Mouse (Mus musculus) cortical plate, adult 2 months (tissue): ENCODE results near the gene Erc1.

Experiments used
- CTCF ChIP-seq: fragments of 200-500 bp; IDR thresholded peaks from 2 replicates; pipeline ENCODE4 v1.5.1; 2011; ENCODE audit warnings: mild to moderate bottlenecking, control low read depth, low read length; ENCODE audit not compliant: insufficient read depth; ENCODE audit errors: extremely low read depth
- POLR2A ChIP-seq: fragments of 200-500 bp; IDR thresholded peaks from 2 replicates; pipeline ENCODE4 v1.6.1; 2011; ENCODE audit warnings: mild to moderate bottlenecking, low read length, control low read depth; ENCODE audit not compliant: insufficient read depth; ENCODE audit errors: extremely low read depth

DNA sequence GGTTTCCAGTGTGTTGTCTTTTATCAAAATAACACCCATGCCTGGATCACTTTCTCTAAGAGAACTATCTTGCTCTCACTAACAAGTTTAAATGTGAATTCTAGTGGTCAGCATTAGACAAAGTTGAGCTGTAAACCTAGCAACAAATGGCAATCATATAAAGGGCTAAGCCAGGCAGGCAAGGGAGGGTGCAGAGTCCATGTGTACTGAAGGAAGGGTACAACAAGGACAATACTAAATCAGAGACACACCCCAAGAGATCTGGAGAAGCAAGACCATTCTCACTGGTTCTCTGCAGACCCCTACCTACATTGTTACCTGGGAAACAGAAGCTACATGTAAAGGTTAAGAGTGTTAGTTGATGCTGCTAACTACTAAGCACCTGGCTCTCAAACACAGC, 161.5 kb downstream of the Erc1 start:
- TF ChIP-seq CTCF (no peak), POLR2A (no peak)
